Mouse (Mus musculus): Measurements from ENCODE around the gene Cttnbp2nl.
A peak's percentile ranks its signal among the peaks of the same experiment; 100 is the strongest.

DNA sequence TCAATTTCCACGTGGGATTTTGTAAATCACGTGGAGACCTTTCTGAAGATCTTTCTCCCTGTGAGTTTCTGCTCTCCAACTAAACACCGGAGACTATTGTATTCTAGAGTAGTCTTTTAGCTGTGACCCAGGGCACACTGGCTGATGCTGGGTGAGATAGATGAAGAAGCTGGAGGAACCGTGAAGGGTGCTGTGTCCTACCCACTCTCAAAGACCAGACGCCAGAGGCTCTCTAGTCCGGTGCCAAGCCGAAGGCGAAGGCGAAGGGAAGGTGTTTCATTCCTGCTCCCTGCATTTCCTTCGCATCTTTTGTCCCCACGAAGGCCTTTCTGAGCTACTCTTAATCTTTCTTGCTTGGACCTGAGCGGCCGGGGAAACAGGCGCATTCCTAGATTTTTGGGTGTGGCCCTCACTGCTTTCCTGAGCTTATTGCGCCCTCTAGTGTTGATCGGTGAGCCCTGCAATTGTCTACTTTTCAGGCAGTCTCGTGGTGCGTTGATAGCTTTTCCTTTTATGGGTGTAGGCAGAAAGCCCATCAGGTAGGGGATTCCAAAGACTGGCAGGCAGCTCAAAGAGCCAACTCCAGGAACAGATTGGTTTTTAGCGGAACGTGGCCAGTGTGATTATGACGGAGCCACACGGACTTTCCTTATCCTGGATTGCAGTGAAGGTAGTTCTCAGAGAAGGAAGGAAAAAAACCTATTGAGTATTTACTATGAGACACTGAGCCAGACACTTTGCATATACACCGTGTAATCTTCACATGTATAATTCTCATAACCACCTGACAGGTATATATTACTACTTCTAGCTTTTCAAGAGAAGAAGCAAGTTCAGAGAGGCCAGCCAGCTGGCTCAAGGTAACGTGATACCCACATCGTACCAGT is 5.9 kb upstream of the Cttnbp2nl start:
- TF ChIP-seq CTCF (IDR thresholded peaks at IDR 0.05; ENCODE audit: low read depth, low read length) (peak; percentile 57; the same call in 1 of the 2 replicates), GATA1 (IDR thresholded peaks at IDR 0.05; ENCODE audit: borderline replicate concordance, low read length) (no peak), POLR2AphosphoS5 (IDR thresholded peaks at IDR 0.05; ENCODE audit: insufficient replicate concordance, low read depth, low read length) (no peak)
